Mouse (Mus musculus) megakaryocyte, embryonic 14.5 days (primary cell): ENCODE data around the gene Larp1. TPM values are rescaled to one million over a fixed set of nuclear protein-coding genes. Genes with fewer than 3 reads are reported as not detected.

Experiments
- H3K27me3 ChIP-seq: replicated peaks from 2 replicates; pipeline ENCODE3; 2012; ENCODE audit warnings: inconsistent platforms
- H3K36me3 ChIP-seq: replicated peaks from 2 replicates; pipeline ENCODE3; 2012; ENCODE audit warnings: low read length, inconsistent platforms, mixed read lengths
- H3K4me1 ChIP-seq: 2 replicates; pipeline ENCODE4 v1.6.1; 2012; ENCODE audit warnings: inconsistent platforms
- H3K4me3 ChIP-seq: replicated peaks from 2 replicates; pipeline ENCODE3; 2012; ENCODE audit warnings: moderate library complexity, mild to moderate bottlenecking, inconsistent platforms
- H3K9me3 ChIP-seq: 2 replicates; pipeline ENCODE4 v1.6.1; 2012; ENCODE audit warnings: inconsistent platforms
- FLI1 ChIP-seq: IDR thresholded peaks from 2 replicates; pipeline ENCODE4 v1.6.1; 2012; ENCODE audit warnings: low read length, inconsistent platforms, mixed read lengths
- GATA1 ChIP-seq: IDR thresholded peaks from 3 replicates; pipeline ENCODE4 v1.6.1; 2012; ENCODE audit warnings: mixed read lengths, low read length, inconsistent platforms, borderline replicate concordance
- polyA plus RNA-seq: library from polyadenylated mRNA; stranded (reverse); fragments of >175 nt; gene quantifications from 2 replicates; pipeline ENCODE4 v1.2.3, GENCODE M21; 2012; ENCODE audit warnings: low replicate concordance; ENCODE audit not compliant: insufficient read depth

Gene Larp1
- polyA plus RNA-seq, 1 experiment, result 62.2 TPM

DNA sequence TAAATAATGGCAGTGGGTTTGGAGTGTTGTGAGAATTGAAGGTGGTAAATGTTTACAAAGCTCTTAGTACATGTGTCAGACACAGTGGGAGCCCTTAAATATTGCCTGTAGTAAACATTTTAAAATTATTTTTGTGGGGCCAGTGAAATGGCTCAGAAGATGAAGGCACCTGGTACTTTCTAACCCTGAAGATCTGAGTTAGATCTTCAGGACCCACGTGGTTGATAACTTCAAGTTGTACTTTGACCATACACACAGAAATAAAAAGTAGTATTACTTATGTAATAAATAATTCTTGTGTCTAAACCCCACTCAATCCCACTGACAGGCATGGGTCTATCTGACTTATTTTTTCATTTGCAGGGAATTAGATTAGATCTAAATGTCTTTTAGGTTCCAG, 5.7 kb downstream of the Larp1 start:
- H3K36me3 ChIP-seq, result peaks cover 4% of the 10 kb centered on the region

GRCm38 (mm10) chr11:58015339-58015738, 6.5 kb downstream of the Larp1 start:
- H3K36me3 ChIP-seq, result peaks cover 4% of the 10 kb centered on the region
- no peaks in the 10 kb centered on the region for H3K27me3 ChIP-seq
- no peaks in the 10 kb centered on the region for H3K9me3 ChIP-seq
- TF ChIP-seq FLI1 (no peak), GATA1 (no peak)
- H3K4me3 ChIP-seq, result no peak overlapping the region
- H3K4me1 ChIP-seq, result peaks cover 94% of the 10 kb centered on the region

More for the DNA sequence above, 5.7 kb downstream of the Larp1 start:
- no peaks in the 10 kb centered on the region for H3K9me3 ChIP-seq
- H3K27me3 ChIP-seq, result no peaks in the 10 kb centered on the region
- no peak overlapping the region for H3K4me3 ChIP-seq
- H3K4me1 ChIP-seq, result peaks cover 87% of the 10 kb centered on the region
- TF ChIP-seq GATA1, result no peak
- no peak for TF ChIP-seq FLI1

GRCm38 (mm10) chr11:58016371-58016770, 7.5 kb downstream of the Larp1 start:
- Histone ChIP-seq H3K27me3 (no peaks in the 10 kb centered on the region), H3K4me3 (no peak overlapping the region), H3K9me3 (no peaks in the 10 kb centered on the region), H3K4me1 (peaks cover 96% of the 10 kb centered on the region), H3K36me3 (peaks cover 4% of the 10 kb centered on the region)
- TF ChIP-seq GATA1 (no peak), FLI1 (no peak)

- Histone ChIP-seq H3K9me3 (no peaks in the 10 kb centered on the region), H3K27me3 (no peaks in the 10 kb centered on the region), H3K4me1 (peaks cover 97% of the 10 kb centered on the region), H3K36me3 (peaks cover 4% of the 10 kb centered on the region), H3K4me3 (peak overlapping the region; percentile 42)
- TF ChIP-seq GATA1, result no peak
- TF ChIP-seq FLI1, result no peak
These were observed 8.6 kb downstream of the Larp1 start for GRCm38 (mm10) chr11:58017422-58017821.

GRCm38 (mm10) chr11:58018287-58018686, 9.4 kb downstream of the Larp1 start:
- no peaks in the 10 kb centered on the region for H3K27me3 ChIP-seq
- H3K4me3 ChIP-seq, result no peak overlapping the region
- H3K36me3 ChIP-seq, result peaks cover 4% of the 10 kb centered on the region
- no peaks in the 10 kb centered on the region for H3K9me3 ChIP-seq
- H3K4me1 ChIP-seq, result peaks cover 90% of the 10 kb centered on the region
- no peak for TF ChIP-seq FLI1
- TF ChIP-seq GATA1, result no peak

- TF ChIP-seq FLI1 (no peak), GATA1 (no peak)
- H3K4me3 ChIP-seq, result no peak overlapping the region
- peaks cover 4% of the 10 kb centered on the region for H3K36me3 ChIP-seq
- no peaks in the 10 kb centered on the region for H3K27me3 ChIP-seq
- H3K9me3 ChIP-seq, result no peaks in the 10 kb centered on the region
- peaks cover 87% of the 10 kb centered on the region for H3K4me1 ChIP-seq
These were observed 9.8 kb downstream of the Larp1 start for GRCm38 (mm10) chr11:58018701-58019100.

- TF ChIP-seq FLI1, result no peak
- TF ChIP-seq GATA1, result no peak
- Histone ChIP-seq H3K9me3 (no peaks in the 10 kb centered on the region), H3K27me3 (no peaks in the 10 kb centered on the region), H3K4me3 (no peak overlapping the region), H3K4me1 (peaks cover 88% of the 10 kb centered on the region), H3K36me3 (peaks cover 4% of the 10 kb centered on the region)
These were observed 12.2 kb downstream of the Larp1 start for GRCm38 (mm10) chr11:58021095-58021494.

DNA sequence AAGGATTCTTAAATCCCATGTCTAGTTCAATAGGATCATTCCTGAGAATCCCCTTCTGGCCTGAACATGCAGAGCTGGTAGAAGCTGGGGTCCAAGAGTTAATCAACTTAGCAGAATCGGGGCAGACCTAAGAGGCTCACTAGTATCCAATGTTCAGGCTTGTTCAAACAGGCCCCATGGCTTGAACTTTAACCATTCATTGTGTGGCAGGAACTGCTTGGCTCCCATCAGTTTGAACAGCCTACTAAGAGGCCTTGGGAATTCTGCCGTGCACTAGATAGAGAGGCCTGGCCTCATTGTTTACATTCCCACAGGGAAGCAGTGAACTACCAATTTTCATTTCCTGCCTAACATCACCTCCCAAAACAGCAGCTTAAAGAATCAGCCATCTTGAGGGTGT, 12.8 kb downstream of the Larp1 start:
- H3K4me1 ChIP-seq, result peaks cover 88% of the 10 kb centered on the region
- no peak overlapping the region for H3K4me3 ChIP-seq
- TF ChIP-seq GATA1 (no peak), FLI1 (no peak)
- no peaks in the 10 kb centered on the region for H3K27me3 ChIP-seq
- peaks cover 6% of the 10 kb centered on the region for H3K36me3 ChIP-seq
- no peaks in the 10 kb centered on the region for H3K9me3 ChIP-seq

GRCm38 (mm10) chr11:58024271-58024670, 15.4 kb downstream of the Larp1 start:
- TF ChIP-seq FLI1 (no peak), GATA1 (no peak)
- H3K27me3 ChIP-seq, result no peaks in the 10 kb centered on the region
- peaks cover 81% of the 10 kb centered on the region for H3K4me1 ChIP-seq
- H3K4me3 ChIP-seq, result peak overlapping the region; percentile 1
- peaks cover 16% of the 10 kb centered on the region for H3K36me3 ChIP-seq
- H3K9me3 ChIP-seq, result no peaks in the 10 kb centered on the region

DNA sequence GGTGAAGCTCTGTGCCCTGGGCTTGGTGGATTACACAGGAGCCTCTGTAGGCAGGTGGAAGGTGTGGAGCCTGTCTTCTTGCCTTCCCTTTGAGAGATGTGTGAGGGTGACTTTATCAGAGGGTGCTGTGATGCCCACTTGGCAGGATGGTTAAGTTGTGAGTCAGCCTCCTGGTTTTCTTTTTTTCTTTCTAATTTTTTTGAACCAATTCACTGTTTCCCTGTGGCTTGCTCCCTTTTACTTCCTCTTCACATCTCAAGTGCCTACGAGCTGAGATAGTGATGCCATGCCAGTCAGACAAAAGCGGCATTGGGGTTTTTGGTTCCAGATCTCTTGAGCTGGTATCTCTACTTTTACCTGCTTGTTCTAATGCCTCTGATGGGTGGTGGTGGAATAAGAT, 15.8 kb downstream of the Larp1 start:
- peak overlapping the region; percentile 1 for H3K4me3 ChIP-seq
- no peaks in the 10 kb centered on the region for H3K27me3 ChIP-seq
- H3K9me3 ChIP-seq, result no peaks in the 10 kb centered on the region
- peaks cover 16% of the 10 kb centered on the region for H3K36me3 ChIP-seq
- no peak for TF ChIP-seq FLI1
- TF ChIP-seq GATA1, result no peak
- H3K4me1 ChIP-seq, result peaks cover 81% of the 10 kb centered on the region

DNA sequence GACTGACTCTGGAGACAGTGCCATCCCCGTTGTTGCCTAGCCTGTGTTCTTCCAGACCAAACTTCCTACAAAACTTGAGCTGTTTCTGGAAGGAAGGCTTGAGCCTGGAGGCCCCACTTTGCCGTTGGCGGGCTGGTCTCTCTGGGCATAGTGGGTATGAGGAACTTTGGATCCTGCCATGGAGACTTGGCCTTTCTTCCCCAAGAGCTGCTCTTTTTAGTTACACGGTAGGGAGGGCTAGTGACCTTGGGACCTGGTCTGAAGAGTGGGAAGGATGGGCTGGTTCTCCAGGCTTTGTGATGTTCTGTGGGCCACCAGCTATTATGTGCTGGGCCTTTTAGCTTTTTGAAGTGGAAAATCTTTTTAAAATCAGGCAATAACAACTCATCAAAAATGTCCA, 17.0 kb downstream of the Larp1 start:
- Histone ChIP-seq H3K27me3 (no peaks in the 10 kb centered on the region), H3K4me1 (peaks cover 81% of the 10 kb centered on the region), H3K4me3 (no peak overlapping the region), H3K36me3 (peaks cover 16% of the 10 kb centered on the region), H3K9me3 (no peaks in the 10 kb centered on the region)
- TF ChIP-seq FLI1, result no peak
- no peak for TF ChIP-seq GATA1
